Mouse (Mus musculus) megakaryocyte progenitor cell, adult 5-6 weeks (primary cell): ENCODE data around the gene Limk2. TPM values are rescaled to one million over a fixed set of nuclear protein-coding genes. Genes with fewer than 3 reads are reported as not detected.

Source experiments
- ATAC-seq: replicated peaks from 2 replicates; pipeline ENCODE4 v1.8.0; 2016; ENCODE audit warnings: mild to moderate bottlenecking, moderate TSS enrichment, inconsistent platforms; ENCODE audit not compliant: poor library complexity
- total RNA-seq, 2 experiments: library from RNA; stranded (forward) in 1 of 2; stranded (reverse) in 1 of 2; fragments of 157-497, 149-512 nt in 1 of 2; fragments of 200-1000 nt in 1 of 2; gene quantifications; 2 replicates each; pipeline versions ENCODE4 v1.2.3 to v1.2.4; 2015 to 2017

Gene Limk2
- total RNA-seq, 2 experiments from 2014 or later: 17.0 to 30.0 TPM

DNA sequence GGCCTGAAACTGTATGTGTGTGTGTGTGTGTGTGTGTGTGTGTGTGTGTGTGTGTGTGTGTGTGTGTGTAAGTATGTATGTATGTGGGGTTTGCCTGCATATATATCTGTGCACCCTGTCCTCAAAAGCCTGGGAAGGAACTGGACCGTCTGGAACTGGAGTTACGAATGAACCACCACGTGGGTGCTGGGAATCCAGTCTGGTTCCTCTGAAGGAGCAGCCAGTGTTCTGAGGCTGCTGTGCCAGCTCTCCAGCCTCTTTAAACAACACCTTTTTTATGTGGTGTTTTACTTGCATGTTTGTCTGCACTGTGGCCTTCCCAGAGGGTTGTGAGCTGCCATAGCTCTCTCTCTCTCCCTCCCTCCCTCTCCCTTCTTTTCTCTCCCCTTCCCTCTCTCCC is 72.4 kb downstream of the Limk2 start:
- ATAC-seq: no peak

DNA sequence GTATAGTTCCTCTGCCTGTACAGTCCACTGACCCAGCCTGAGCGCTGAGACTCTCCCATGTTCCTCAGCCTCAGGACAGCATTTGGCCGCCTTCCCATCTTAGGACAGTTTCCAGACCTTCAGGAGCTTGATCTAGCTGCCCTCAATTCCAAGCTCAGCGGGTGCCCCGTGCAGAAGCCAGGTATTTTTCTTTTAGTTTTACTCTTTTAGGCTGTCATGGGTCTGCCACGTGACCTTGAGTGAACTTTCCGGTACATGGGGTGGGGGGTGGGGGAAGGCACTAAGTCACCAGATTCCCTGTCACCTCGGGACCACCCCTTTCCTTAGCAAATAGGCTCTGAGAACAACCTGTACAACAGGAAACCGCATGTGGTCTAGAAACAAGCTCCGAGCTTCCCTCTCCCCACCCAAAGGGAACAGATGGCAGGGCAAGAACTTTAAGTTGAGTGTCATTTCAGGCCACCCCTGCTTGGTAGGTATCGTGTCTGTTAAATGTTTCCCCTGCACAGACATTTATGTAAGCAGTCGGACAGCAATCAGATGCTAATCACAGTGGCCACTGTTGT is 73.3 kb downstream of the Limk2 start:
- ATAC-seq: peak; percentile 65

DNA sequence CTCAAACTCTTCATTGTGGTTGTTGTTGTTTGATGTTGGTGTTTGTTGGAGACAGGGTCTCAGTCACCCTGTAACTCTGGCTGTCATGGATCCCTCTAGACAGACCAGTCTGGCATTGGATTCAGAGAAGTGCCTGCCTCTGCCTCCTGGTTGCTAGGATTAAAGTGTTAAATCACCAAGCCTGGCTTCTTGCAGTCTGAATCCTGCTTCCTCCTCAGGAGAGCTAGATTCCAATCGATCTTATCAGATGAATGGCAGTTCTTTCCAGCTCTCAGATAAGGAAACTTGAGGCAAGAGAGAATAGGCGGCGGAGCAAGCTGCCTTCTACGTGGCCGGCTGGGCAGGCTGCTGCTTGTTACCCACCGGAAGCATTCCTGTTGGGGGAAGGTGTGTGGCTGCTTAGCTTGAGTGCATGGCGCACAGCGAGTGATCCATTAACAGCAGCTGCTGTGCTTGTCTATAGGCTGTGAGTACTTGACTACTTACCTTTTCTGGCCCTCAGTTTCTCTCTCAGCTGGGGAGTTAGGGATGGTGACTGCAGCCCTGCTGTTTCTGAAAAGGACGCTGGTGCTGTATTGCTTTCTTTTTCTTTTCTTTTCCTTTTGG is 74.2 kb downstream of the Limk2 start:
- no peak for ATAC-seq

DNA sequence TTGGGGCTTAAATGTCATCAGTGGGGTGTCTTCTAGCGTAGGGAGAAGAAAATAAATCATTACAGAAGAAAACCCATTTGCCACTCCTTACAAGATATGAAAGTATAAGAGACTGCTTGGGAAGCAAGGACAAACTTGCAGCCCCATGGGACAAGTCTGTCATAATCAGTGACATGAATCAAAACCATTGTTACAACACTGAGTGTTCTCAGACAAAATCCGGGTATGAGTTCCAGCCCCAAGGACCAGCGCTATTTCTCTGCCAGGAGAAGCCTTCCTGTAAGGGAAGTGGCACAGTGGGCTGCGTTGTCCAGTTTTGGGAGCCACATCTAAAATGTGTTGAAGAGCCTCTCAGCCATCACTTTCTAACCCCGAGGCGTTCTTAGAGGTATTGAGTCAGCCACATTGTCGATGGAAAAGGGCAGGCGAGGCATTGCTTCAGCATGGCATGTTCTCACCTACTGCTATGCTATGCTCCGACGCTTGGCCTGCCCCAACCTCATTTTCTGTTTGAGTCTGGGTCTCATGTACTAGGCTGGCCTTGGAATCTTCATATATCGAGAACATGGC is 74.8 kb downstream of the Limk2 start:
- no peak for ATAC-seq

DNA sequence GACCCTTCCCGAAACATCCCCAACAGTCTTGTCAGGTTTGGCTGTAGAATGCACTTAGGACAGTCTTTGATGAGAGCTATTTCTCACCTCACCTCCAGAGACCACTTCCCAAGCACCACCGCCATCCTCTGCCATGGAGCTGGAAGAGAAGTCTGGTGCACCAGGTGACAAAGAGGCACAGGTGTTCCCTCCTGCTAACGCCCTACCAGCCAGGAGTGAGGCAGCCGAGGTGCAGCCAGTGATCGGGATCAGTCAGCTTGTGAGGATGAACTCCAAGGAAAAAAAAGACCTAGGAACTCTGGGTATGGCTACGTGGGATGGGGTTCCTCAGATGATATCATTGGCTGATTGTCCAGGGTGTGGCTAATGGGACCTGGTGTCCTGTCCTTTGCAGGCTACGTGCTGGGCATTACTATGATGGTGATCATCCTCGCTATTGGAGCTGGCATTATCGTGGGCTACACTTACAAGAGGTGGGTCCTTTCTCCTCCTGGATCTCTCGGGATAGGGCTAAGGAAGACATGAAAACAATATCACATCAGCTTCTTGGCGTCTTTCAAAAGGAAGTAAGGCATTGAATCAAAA is 75.8 kb downstream of the Limk2 start:
- no peak for ATAC-seq

DNA sequence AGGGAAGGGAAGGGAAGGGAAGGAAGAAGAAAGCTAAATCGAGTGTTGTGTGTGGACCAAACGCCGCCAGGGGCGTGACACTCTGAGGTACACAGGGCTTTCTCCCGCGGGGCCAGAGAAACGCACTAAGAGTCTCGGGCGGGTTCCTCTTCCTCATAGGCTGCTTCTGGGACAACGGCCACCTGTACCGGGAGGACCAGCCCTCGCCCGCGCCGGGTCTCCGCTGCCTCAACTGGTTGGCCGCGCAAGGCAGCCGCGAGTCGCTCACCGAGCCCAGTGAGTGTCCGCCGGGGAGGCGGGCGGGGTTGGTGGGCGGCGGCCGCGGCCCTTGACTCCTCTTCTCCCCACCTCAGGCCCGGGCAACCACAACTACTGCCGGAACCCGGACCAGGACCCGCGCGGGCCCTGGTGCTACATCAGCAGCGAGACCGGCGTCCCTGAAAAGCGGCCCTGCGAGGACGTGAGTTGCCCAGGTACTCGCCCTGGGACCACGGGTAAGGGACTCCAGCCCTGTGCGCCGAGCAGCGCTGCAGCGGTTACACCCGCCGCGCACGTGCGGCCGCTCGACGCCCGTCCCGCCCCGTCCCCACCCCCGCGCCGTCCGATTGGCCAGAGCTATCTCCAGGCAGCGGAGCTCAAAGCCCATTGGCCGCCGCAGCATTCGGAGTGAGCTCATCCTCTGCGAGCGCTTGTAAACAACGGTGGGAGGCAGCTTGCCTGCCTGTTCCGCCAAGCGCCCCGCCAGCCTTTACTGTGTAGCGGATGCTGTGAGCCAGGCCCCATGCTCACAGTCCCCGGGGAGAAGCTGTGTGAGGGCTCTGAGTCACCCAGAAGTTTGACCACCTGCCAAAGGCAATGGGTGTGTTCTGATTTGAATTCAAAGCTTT is 77.0 kb downstream of the Limk2 start:
- peak; percentile 63 for ATAC-seq

DNA sequence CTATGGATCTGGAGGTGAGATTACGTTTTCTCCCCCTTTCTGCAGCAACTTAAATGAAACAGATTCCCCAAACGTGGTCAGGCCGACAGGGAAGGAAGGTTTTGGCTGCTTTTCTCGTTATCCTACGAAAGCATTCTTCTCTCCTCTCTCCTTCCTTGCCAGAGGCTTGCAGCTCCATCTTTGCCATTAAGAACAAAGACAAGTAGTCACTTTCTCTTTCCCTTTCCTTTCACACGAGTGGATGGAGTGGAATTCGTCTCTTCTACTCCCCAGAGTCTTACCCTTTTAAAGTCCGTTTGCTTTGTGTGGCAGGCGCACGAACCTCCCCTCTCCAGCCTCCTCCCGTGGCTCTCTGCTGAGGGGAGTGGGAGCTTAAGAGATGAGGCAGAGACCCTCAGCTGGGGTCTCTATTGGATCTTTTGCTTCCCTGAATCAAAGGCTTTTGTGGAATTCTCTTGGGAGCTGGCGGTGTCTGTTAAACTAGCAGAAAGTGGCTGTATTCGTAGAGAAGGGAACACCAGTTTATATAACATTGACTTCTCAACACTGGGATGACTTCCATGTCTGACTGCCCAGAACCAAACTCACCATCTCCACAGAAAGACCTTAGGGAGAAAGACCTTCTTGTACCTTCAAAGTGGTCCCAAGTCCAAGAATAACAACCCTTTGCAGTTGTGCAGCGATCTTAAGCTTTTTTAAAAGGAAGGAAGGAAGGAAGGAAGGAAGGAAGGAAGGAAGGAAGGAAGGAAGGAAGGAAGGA is 77.8 kb downstream of the Limk2 start:
- no peak for ATAC-seq

DNA sequence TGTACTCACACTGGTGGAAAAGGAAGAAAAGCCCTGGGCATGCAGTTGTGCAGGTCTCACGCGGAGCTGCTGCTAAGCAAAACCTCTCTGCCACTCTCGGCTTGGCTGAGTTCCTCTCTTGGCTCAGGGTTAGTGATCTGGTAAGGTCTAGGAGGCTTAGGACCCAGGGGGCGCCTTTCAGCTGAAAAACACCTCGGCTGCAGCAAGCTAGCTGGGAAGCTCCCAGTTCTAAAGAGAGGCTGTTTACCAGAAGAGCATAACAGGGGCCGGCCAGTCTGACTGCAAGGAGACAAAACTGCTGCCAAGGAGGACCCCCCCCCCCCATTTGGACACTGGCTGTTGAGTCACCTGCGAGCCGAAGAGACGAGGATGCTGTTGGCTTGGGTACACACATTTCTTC is 78.4 kb downstream of the Limk2 start:
- ATAC-seq: peak; percentile 51

DNA sequence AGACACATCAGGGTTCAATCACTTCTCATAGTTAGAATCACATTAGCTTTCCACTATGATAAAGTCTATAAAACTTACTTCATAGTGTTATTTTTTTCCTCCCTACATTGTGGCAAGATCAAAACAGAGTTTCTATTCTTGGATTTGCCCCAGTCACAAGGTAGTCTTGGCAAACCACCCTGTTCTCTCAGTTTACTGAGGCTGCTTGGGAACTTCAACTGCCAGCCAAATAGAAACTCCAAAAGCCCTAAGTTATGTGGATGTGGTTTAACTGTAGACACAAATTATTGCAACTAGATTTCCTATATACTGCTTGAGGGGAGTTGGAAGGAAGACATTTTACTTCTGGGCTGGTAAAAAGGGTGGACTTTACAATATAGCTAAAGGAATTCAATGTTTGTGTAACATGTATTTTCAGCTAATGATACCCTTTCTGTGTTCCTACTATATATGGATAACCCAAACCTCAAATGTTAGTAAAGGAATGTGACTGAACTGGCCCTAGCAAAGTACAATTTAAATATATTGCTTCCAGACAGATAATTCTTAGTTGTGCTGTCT is 79.0 kb downstream of the Limk2 start, which contains the start of gene Pik3ip1:
Pik3ip1 (plus strand) TSS at position 511 of the 561 bp plus-strand sequence.
- ATAC-seq: peak; percentile 5; the same call in 1 of the 2 replicates

DNA sequence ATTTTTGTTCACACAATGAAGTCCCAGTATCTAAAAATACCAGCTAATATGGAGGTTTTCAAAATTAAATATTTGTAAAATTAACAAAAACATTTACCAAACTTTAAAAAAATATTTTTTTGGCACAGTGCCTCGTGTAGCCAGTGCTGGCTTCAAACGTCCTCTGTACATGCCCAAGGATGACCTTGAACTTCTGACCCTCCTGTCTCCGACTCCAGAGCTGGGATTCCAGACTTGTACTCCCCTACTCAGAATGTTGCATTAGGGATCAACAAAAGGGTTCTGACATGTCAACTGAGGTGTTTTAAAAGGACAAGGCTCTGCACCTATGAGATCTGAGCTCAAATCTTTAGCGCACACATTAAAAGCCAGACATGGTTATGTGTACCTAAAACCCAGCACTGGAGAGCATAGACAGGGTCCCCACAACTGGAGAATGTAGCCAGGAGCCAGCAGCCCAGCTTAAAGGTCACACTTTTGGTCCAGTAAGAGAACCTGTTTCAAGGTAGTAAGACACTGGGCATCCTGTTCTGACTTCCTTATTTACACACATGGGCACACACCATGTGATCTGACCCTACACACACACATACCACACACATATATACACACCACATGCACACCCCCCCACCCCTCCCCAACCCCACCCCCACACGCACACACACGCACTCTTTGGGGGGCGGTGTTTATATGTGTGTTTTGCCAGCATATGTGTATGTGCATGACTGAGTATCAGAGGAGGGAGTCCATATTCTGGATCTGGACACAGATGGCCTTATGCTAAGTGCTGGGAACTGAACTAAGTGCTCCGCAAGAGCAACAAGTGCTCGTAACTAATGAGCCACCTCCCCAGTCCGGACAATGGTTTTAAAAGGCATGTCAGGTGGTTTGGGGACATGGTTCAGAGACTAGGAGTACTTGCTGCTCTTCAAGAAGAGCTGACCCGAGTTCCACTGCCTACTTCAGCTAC is 79.9 kb downstream of the Limk2 start:
- no peak for ATAC-seq

DNA sequence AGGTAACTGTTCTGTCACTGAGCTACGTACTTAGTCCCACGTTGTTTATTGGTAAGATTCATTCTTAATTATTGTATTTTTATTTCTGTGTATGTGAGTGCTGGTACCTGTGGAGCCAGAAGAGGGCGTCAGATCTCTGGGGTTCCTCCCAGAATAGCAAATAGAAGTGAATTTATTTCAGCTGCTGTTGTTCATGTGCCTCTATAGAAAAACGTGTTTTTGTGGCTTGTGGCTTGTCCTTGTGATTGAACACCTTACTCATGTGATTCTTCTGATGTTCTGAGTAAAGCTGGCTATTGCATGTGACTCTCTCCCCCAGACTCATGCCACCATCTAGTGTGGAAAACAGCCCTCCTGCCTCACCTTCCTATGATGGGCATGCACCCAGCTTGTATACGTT is 80.7 kb downstream of the Limk2 start:
- no peak for ATAC-seq

DNA sequence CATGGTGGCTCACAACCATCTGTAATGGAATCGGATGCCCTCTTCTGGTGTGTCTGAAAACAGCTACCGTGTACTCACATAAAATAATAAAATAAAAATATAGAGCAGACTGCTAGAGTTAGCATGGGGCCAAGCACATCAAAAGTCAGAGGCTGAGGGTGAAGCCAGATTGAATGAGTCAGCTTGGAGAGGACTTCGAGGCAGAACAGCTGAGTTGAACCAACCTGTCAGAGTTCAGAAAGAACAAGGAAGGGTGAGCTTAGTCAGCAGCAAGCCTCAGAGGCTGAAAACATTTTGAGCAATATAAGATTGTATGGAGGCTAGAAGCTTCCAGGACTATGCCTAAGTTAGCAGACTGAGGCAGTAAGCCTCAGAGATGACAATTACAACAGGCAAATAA is 90.7 kb downstream of the Limk2 start:
- no peak for ATAC-seq

DNA sequence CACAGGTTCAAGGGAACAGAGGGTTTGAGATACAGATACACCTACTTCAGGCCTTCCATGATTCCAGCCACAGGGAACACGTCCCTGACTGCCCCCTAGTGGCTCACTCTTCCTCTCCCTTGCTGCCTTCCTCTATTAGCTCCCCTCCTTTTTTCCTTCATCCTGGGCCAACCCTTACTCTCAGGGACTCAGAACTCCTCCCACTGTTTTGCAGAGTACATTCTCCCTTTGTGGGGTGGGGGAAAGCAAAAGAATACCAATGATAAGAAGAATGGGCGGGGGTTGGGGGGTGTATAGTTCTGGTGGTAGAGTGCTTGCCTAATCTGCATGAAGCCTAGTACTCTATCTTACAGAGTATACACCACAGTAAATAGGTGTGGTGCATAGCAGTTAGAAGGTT is 94.8 kb downstream of the Limk2 start:
- peak; percentile 73 for ATAC-seq

DNA sequence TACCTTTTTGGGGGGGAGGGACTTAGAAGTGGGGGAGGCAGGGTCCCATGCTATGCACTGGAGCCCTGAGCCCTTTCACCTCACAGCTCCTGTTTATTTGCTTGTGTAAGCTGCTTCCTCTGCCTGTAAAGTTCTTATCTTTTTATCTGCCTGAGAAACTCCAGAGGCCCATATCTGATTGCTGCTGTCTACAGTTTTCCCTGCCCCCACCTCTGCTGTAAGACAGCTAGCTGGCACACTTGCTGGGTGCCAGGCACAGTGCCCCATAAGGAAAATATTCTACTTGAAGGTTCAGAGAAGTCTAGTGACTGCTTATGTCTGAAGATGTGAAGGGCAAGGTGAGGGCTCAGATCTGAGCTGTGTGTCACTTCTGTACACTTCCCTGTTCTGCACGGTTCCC is 95.7 kb downstream of the Limk2 start:
- ATAC-seq: peak; percentile 17

DNA sequence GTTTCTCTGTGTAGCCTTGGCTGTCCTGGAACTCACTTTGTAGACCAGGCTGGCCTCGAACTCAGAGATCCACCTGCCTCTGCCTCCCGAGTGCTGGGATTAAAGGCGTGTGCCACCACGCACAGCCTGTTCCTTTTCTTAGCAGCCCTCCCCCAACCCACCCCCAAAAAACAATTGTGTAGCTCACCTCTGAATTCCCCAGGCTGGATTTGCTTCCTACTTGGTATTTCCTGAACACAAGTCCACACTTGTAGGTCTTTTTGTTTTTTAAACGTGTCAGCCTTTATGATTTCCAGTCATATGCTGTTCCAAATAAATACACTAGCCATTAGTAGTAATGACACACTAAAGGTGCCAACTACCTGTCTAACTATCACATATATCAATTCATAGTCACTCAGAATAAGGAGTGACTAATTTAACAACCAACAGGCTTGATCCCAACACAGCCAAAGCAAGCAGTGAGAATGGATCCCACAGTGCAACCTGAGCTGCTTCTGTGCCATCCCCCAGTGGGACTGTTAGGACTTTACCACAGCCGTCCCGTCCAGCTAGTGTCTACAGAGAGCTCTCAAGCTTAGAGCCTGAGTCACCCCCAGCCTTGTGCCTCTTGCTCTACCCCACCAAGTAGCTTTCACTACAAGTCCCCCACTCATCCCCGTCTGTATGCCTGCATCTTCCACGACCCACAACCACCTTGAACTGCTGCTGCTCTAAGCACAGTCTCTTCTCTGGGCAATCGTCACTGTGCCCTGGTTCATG is 97.2 kb downstream of the Limk2 start:
- no peak for ATAC-seq

DNA sequence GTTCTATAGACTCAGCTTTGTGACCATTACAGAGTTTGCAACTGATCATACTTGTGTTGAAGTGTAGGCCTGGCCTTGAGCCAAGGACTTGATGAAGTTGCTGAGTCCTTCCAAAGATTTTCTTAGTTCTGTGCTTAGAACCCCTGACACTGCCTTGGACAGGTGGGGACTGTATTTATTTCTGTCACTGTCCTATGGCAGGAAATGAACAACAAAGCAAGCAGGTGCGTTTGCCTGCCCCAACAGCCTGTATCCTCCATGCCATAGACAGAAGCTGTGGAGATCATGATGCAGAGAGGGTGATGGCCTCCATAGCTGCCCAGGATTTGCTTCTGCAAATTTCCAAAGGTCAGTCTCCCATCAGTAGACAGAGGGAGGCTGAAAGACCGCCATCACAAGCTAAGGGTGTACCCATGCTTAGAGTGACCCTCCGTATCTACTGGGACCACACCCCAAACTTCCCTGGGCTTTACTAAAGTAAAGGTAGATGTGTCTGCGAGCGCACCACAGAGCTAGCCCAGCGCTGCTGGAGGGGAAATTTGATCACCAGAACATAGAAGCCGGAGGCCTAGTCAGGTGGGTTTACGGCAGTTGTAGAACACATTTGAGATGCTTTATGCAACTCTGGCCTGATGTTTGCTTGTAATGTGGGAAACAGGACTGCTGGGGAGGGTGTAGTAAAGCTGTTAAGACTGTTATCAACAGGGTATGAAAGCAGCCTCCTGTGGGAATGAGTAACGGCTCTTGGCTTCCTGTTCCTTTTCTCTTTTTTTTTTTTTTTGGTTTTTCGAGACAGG is 98.0 kb downstream of the Limk2 start:
- peak; percentile 49 for ATAC-seq

DNA sequence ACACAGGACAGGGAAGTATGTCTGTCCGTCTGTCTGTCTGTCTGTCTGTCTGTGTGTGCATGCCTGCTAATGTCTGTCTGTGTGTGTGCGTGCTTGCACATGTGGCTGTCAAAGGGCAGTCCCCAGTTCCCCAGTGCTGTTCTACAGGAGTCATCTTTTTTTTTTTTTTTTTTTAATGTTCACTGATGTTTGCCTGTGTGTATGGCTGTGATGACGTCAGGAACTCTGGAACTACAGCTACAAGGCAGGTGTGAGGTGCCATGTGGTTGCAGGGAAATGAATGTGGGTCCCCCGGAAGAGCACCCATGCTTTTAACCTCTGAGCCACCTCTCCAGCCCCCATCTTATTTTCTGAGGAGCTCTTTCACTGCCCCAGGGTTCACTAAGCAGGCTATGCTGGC is 99.1 kb downstream of the Limk2 start:
- no peak for ATAC-seq

DNA sequence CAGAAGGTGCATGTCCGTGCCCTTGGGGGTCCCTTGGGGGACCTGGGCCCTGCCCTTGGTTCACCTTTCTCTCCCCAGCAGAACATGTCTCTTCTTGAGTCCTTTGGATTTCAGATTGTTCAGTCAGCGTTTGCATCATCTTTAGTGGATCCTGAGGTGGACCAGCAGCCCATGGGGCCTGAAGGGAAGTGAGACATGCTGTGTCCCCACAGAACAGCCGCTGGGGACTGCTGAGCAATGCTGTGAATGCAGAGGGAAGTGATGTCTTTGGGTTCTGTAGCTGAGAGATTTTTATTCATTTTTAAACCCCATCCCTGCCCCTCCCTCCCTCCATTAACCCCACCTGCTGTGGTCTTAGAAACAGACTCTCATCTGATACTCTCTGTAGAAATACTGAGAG is 101.1 kb downstream of the Limk2 start:
- peak; percentile 49 for ATAC-seq
